Mouse (Mus musculus): ENCODE data around the gene Tef.
A peak's percentile ranks its signal among the peaks of the same experiment; 100 is the strongest.

The Tef gene

DNA sequence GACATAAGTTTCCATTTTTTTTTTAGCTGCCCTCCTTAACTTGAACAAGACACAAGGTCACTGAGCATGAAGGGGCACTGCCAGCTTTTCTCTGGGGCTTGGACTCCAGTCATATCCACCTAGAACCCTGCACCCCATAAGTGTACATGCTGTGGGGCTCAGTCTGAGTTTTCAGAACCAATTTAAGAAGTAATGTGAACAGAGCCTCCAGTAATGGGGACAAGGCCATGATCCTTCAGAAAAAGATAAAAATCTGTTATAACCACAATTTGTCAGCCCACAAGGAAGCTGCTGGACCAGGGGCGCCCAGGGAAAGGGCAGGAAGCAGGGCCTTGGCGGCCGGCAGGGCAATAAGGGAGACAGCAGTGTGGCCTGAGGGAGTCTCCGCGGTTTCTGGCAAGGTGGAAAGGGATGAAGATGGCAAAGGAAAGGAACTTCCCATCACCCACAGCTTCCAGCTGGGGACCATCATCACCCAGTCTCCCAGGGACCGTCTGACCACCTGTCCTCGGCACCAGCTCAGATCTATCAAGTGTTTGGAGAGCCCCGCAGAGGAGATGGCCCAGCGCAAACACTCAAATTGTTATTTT, 50.3 kb downstream of the Tef start:
- DNase-seq, result no peak

DNA sequence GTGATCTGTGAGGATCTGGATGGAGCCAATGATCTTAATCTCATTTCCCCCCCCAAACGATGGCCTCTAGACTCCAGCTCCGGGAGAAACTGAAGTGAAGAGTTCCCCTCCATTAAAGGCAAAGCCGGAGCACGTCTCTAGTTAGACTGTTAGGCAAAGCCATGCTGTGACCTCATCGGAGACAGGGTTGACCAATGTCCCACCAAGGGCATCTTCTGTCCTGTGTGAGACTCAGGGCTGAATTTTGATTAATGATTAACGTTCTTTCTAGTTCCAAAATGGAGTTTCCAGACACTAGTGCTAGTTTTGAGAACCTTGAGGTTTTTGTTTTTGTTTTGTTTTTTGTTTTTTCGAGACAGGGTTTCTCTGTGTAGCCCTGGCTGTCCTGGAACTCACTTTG, 50.9 kb downstream of the Tef start:
- no peak for DNase-seq

DNA sequence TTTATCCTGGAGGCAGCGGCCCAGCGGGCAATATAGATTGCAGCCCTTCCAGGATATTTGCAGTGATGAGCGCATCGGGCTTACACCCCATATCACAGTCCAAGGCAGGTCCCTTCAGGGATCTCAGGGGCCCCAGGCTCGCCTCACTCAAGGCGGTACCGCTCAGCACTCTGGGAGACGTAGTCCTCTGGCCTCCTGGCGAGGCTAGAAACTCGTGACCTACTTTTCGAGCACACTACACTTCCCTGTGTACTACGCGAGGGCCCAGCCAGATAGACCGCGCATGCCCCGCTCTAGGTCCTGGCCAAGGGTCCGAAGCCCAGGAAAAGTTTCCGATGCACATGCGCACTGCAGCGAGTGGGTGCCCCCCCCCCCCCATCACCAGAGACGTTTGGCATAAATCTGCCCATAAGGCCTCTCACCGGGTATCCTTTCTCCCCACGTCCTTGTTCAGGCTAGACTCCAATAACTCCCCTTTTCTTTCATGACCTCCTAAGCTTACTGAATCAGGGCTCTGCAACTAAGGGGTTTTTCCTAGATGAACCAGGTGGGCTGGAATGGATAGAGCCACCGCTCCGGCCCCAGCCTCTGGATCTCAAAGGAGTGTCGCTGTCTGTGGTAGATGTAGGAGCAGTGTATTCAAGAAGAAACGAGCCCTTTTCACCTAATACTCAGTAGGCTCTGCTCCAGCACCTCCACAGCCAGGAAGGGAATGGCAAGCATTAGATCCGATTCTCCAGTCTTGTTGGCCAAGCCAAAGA, 54.0 kb downstream of the Tef start:
- peak; percentile 87 for DNase-seq

DNA sequence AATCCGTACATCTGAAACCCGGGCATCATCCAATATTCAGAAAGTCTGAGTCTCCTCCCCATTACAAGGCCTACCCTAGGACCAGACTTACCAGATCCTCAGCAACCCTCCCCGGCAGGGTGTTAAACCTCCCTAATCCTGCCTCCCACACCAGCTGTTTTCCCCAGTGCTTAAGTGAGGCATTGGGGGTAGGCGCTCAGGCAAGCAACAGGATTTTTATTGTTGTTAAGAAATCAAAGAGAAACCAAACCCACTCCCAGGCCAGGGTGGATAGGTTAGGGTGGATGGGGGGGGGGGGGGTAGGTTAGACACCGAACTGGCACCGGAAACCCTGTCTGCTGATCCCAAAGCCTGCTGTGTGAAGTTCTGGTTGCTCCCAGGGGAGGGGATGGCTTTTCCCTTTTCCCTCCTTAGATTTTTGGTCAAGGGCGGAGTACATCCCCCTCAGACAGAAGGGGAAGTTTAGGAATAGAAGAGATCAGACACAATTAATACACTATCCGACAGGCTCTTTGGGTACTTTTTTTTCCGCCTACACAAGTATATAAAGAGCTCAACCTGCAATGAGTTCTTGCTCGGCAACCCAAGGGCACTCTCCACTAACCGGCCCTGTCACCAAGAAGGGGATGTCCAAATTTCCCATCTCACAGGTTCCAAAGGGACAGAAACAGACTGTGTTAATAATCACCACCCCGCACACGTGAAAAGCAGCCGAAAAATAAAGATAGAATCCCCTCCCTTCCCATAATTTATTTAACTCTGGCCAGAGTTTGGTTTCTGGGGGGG, 54.9 kb downstream of the Tef start:
- DNase-seq, result no peak

DNA sequence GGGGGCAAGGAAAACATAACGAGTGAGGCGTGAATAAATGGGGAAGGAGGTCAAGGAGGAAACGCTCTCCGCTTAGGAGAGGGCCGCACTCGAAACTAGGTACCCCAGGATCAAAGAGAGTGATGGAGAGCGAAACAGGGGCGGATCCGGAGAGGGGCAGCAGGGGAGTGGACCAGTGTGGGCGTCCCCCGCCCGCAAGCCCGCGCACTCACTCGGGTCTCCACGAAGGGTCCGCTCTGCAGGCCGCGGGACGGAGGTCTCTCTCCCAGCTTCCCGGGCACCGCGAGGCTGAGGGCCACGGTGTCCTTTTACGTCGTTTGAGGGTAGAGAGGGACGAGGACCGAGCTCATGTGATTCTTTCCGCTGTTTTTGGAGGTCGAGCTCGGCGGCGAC, 55.5 kb downstream of the Tef start:
- DNase-seq, result no peak

DNA sequence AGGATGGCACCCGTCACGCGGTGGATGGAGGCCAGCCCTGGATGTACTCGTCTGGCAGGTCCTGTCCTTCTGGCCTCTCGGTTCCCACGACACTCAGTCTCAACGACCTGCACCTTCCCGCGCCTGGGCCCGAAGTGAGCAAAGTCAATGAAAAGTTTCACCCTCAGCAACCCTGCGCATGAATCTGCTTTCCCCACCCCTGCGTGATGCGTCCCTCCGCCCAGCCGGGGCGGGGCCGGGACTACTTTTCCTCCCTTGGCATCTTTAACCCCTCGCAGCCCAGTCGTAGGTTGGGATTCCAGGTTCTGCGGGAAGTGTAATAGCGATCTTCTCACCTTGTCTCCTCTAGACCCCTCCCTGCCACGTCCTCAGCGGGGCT, 55.9 kb downstream of the Tef start:
- DNase-seq, result peak; percentile 98

DNA sequence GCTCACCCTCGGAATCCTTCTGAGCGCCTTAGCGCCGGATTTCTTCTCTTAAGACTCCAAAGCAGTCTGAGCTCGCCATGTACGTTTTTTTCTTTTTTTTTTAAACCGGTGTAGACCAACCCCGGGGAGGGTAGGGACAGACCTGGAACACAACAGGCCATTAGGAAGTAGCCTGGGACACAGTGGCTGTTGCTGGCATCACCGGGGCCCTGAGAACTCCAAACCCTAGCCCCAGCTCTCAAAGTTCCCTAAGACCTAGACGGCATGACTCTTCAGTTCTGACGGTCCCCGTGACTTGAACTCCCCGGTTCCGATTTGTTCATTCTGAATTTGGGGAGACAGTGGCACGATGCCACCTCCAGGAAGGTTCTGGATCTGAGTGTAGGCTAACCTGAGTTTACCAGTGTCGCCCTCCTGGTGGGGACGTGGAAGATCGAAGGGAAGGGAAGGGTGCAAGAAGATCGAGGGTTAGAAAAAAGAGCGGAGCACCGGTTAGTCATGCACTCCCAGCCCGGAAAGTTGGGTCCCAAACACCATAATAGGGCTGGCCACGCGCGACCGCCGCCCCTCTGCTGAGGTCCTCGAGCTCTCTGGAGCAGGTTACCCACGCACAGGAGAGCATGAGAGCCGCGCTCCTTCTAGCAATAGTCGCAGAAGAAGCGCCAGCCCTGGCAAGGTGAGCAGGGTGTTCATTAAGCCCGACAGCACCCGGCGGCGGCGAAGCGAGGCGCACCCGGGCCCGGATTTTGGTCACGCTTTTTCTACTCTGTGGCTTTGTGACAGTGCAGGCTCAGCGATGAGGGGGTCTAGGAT, 56.5 kb downstream of the Tef start, which contains the start of gene Tob2:
Tob2 (minus strand) TSS at position 280 of the 813 bp plus-strand sequence.
- DNase-seq, result peak; percentile 78

DNA sequence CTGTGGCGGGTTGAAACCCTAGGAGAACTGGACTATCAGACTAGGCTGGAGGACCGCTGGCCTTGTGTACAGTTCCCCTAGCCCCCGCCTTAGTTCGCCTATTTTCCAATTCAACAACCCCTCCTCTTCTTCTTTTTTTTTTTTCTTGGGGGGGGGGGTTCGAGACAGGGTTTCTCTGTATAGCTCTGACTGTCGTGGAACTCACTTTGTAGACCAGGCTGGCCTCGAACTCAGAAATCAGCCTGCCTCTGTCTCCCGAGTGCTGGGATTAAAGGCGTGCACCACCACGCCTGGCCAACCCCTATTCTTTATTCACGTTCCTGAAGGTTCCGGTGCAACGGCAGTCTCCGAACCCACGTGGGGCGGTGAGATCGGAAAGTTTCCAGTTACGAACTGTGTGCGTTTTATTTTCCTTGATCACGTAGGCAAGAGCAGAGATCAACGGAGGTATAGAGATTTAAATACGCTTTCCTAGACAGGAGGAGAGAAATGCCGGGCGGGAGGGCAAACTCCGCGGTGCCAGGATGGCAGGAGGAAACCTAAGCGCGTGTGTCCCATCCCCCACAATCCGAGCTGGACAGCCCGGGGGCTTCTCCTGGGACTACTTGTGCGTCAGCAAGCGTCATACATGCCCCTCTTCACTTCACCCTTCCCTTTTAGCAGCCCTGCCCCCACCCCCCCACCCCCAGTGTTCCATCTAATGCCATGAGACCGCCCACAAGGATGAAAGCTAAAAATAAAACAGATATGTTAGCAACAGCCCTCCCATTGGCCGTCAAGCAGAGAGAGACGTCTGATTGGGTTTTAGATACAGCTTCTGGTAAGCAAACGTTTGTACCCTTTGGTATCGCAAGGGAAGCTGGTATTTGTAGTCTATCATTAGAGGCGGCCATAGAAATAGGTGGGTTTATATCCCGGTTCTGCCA, 57.4 kb downstream of the Tef start:
- DNase-seq, result peak; percentile 89

DNA sequence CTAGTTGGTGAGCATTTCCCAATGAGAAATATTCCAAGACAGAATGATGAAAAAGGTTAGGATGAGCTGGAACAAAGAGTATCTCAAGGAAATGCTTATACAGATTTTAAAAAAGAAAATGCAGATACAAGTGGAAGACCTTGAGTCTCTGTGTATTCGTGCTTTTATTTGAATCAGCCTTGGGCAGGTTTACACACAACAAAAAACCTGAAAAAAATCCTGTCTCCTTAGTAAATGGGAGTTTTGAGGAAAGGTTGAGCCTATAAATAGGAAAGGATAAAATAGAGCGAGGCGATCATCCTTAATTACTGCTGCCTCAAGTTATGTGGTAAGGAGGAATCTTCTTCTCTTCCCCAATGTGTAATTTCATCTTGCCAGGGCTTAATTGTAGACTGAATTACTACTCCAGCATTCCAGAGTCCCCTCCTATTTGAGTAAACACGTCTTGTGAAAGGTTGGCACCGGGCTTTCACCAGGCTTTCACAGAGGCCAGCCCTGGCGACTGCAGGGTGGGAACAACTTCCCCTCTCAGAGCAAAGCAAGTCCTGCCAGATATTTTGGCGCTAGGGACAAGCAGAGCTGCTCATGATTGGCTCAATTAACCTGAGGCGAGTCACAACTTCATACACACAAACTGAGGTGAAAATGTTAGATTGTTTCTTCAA, 58.4 kb downstream of the Tef start:
- no peak for DNase-seq

DNA sequence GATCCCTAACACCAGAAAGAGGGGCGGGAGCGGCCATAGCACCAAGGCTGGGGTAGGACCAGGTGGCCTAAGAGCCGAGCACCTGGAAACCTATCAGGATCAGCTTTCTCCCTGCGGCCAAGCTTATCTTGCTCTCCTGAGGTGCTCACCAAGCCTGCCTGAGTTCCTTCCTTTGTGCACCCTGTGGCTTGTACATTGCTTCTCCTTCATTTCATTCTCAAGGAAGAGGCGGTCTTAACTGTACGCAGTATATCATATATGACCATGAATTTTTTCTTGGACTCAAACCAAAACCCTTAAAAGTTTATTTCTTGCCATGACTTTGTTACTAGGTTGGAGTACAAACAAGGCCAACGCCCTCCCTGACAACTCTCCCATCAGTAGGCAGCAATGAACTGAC, 62.0 kb downstream of the Tef start:
- no peak for DNase-seq

DNA sequence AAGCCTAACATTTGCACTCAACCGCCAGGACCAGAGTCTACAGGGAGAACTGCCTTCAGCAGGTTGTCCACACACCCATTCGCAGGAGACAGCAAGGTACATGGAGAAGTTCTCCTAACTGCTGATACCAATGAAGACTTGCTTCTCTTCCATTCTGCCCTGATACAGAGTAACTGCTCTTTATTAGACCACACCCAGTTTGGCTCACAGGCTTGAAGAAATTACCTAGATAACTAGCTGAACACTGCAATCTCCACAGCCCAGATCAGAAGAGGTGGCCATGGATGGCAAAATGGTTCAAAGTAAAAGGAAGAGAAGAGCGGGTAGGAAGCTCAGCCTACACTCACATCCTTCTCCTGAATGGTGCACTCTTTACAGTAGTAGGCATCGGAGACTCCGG, 67.8 kb downstream of the Tef start:
- no peak for DNase-seq

DNA sequence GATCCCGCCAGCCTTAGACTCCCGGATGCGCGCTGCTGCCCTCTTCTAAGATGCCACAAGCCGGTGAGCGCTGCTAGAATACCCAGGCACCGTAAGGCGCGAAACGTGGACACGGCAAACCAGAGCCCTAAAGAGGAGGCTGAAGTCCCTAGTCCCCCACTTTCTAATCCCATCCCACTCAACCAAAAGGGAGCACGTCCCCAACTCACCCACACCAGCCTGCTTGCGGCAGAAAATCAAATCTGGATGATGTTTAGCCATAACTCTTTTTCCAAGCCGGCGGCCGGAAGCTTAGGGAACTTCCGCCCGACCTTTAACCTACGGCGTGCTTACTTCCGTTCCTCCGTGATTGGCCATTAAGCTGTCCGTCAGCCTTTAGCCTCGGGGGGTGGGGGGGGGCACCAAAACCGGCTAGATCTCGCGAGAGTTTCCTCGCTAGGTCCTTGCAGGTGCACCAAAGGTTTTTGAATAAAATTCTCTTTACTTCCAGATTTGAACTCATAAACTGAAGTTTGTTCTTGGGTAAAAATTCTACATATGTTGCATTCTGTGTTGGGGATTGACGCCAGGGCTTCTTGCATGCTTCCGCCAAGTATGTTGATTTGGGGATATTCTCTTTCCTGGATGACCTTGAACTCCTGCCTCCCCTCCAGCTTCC, 69.5 kb downstream of the Tef start, which contains the start of gene Phf5a:
Phf5a (minus strand) TSS at position 308 of the 658 bp plus-strand sequence.
- DNase-seq, result peak; percentile 90

DNA sequence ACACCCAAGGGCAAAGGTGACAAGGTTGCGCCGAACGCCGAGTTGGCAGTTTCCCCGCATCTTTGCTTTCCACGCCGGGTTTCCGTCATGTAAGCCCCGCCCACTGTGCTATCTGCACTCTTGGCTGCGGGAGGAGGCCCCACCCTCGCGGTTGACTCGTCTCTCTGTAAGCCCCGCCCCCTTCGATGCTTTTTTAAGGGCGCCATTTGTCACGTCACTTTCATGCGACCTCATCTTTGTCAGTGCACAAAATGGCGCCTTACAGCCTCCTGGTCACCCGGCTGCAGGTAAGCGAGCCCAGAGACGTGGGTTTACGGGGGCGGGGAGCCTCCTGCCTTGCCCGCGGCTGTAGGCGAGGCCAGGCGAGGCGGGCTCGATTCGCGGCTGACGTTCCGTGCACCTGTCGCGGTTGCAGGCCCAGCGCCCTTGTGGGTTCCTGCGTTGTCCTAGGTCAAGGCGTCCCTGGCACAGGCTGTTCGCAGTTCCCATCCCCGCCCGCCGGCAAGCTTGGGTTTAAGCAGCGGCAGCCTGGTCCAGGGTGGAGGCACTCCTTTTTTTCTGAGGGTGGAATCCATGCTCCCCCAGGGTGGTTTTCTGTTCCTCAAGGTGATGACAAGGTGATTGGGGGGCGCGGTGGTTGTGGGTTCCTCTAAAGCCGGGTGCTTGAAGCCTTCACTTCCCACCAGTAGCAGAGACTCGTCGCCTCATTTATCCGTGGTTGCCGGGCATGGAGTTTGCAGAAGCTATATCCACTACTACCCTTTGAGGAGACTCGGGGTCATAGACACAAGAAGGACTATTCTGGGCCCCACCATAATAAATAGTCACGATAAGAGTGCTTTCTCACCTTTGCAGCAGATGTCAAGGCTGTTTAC, 70.3 kb downstream of the Tef start, which contains the start of gene Aco2:
Aco2 (plus strand) TSS at position 48 of the 875 bp plus-strand sequence.
- DNase-seq, result peak; percentile 100

Data from kidney, adult 18-20 months (tissue).